Mouse (Mus musculus): ENCODE data around the gene Lnx2. TPM values are rescaled to one million over a fixed set of nuclear protein-coding genes. Genes with fewer than 3 reads are reported as not detected.

Gene Lnx2
- polyA plus RNA-seq, 1 experiment from 2014 or later = 10.2 TPM

DNA sequence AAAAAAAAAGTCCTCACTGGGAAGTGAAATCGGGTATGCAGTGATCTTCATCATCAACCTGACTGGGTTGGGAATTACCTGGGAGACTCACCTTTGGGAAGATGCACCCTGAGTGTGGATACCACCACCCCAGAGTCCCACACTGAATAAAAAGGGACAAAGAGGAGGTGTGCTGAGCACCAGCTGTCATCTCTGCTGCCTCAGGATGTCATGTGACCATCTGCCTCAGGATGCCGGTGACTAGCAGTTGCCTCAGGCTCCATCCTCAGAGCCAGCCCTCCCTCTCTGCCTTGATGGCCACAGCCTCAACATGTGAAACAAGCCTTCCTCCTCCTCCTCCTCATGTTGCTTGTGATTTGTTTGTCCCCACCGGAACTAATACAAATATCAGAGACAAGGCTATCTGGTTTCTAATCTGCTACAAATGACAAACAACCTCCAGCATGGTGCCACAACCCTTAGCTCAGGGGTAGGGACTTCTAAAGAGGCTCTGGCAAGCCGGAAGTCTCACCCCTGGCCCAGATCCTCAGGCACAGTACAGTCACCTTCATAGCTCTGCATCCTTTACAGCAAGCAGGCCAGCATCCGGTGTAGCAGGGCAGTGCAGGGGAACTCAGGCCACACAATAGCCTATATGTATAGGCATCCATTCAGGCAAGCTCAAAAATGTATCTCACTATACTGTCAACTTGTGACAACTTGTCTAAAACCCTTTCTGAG, 54.7 kb downstream of the Lnx2 start:
- no peak for ATAC-seq
- 77% methylated on average over 5 of the region's 5 CpGs for WGBS

GRCm38 (mm10) chr5:147020579-147020978, 55.8 kb downstream of the Lnx2 start:
- Histone ChIP-seq H3K4me3 (ENCODE audit: low read depth, low read length) (no peak overlapping the region), H3K27me3 (replicated peaks; ENCODE audit: control insufficient read depth, insufficient read depth, low read length) (no peaks in the 10 kb centered on the region), H3K36me3 (ENCODE audit: control insufficient read depth, insufficient read depth) (peaks cover 65% of the 10 kb centered on the region), H3K27ac (ENCODE audit: low read depth, low read length) (no peak overlapping the region), H3K9me3 (ENCODE audit: control insufficient read depth) (no peaks in the 10 kb centered on the region), H3K9ac (ENCODE audit: low read depth, low read length) (no peak overlapping the region), H3K4me1 (replicated peaks; ENCODE audit: control insufficient read depth, insufficient read depth, low read length) (no peaks in the 10 kb centered on the region), H3K4me2 (replicated peaks; ENCODE audit: low read depth) (no peak overlapping the region)
- no peak for TF ChIP-seq CTCF (IDR thresholded peaks at IDR 0.05; ENCODE audit: low read depth)
- WGBS = 91% methylated on average over 11 of the region's 11 CpGs
- no peak for ATAC-seq

More for the DNA sequence above, 54.7 kb downstream of the Lnx2 start:
- no peaks in the 10 kb centered on the region for H3K9me3 ChIP-seq (ENCODE audit: control insufficient read depth)
- no peak overlapping the region for H3K27ac ChIP-seq (ENCODE audit: low read depth, low read length)
- TF ChIP-seq CTCF (IDR thresholded peaks at IDR 0.05; ENCODE audit: low read depth) = no peak
- no peaks in the 10 kb centered on the region for H3K27me3 ChIP-seq (replicated peaks; ENCODE audit: control insufficient read depth, insufficient read depth, low read length)
- H3K4me1 ChIP-seq (replicated peaks; ENCODE audit: control insufficient read depth, insufficient read depth, low read length) = no peaks in the 10 kb centered on the region
- no peak overlapping the region for H3K9ac ChIP-seq (ENCODE audit: low read depth, low read length)
- peaks cover 64% of the 10 kb centered on the region for H3K36me3 ChIP-seq (ENCODE audit: control insufficient read depth, insufficient read depth)
- no peak overlapping the region for H3K4me3 ChIP-seq (ENCODE audit: low read depth, low read length)
- H3K4me2 ChIP-seq (replicated peaks; ENCODE audit: low read depth) = no peak overlapping the region

- peaks cover 51% of the 10 kb centered on the region for H3K36me3 ChIP-seq (ENCODE audit: control insufficient read depth, insufficient read depth)
- no peak overlapping the region for H3K4me3 ChIP-seq (ENCODE audit: low read depth, low read length)
- TF ChIP-seq CTCF (IDR thresholded peaks at IDR 0.05; ENCODE audit: low read depth) = no peak
- no peaks in the 10 kb centered on the region for H3K27me3 ChIP-seq (replicated peaks; ENCODE audit: control insufficient read depth, insufficient read depth, low read length)
- H3K9me3 ChIP-seq (ENCODE audit: control insufficient read depth) = no peaks in the 10 kb centered on the region
- no peaks in the 10 kb centered on the region for H3K4me1 ChIP-seq (replicated peaks; ENCODE audit: control insufficient read depth, insufficient read depth, low read length)
- no peak overlapping the region for H3K9ac ChIP-seq (ENCODE audit: low read depth, low read length)
- H3K27ac ChIP-seq (ENCODE audit: low read depth, low read length) = no peak overlapping the region
- no peak overlapping the region for H3K4me2 ChIP-seq (replicated peaks; ENCODE audit: low read depth)
- ATAC-seq = no peak
- WGBS = 88% methylated on average over 11 of the region's 11 CpGs
Observed at GRCm38 (mm10) chr5:147018761-147019160, 57.6 kb downstream of the Lnx2 start.

DNA sequence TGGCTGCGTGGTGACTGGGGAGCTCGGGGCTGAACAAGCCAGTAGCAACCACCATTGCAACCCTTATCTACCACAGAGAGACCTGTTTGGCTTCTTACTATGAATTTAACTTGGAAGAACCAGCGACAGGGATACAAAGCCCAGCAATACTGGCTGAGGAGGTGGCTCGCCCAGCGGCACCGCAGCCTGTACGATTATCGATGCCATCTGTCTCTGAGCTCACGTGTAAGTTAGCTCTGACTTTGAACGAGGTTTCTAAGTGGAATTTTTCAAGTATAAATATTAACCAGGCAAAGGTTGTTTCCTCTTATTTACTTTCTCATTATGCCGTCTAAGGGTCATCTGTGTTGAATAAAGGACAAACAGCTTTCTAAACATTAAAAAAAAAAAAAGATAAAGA, 58.9 kb downstream of the Lnx2 start:
- TF ChIP-seq CTCF (IDR thresholded peaks at IDR 0.05; ENCODE audit: low read depth) = no peak
- peaks cover 39% of the 10 kb centered on the region for H3K36me3 ChIP-seq (ENCODE audit: control insufficient read depth, insufficient read depth)
- H3K27ac ChIP-seq (ENCODE audit: low read depth, low read length) = no peak overlapping the region
- 32% methylated on average over 11 of the region's 11 CpGs for WGBS
- H3K9me3 ChIP-seq (ENCODE audit: control insufficient read depth) = no peaks in the 10 kb centered on the region
- no peak overlapping the region for H3K4me2 ChIP-seq (replicated peaks; ENCODE audit: low read depth)
- H3K4me3 ChIP-seq (ENCODE audit: low read depth, low read length) = no peak overlapping the region
- H3K9ac ChIP-seq (ENCODE audit: low read depth, low read length) = no peak overlapping the region
- ATAC-seq = no peak
- H3K4me1 ChIP-seq (replicated peaks; ENCODE audit: control insufficient read depth, insufficient read depth, low read length) = no peaks in the 10 kb centered on the region
- no peaks in the 10 kb centered on the region for H3K27me3 ChIP-seq (replicated peaks; ENCODE audit: control insufficient read depth, insufficient read depth, low read length)

DNA sequence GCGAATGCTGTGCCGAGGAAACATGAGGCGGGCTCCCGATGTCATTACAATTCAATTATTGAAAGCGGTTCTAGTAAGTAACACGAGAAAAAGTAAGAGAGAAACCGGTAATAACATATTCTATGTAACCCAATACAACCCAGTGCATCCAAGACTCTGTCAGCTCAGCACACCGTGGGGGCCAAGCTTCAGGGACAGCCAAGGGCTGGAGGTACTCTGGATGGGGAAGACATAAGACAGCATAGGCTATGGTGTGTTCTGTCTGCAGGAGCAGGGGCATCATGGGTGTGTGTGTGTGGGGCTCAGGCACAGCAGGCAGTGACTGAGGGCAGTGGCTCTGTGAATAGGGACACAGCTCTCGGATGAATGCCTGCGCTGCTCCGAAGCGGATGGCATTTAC, 59.8 kb downstream of the Lnx2 start:
- H3K9me3 ChIP-seq (ENCODE audit: control insufficient read depth) = no peaks in the 10 kb centered on the region
- WGBS = 79% methylated on average over 12 of the region's 12 CpGs
- H3K4me3 ChIP-seq (ENCODE audit: low read depth, low read length) = no peak overlapping the region
- no peak for TF ChIP-seq CTCF (IDR thresholded peaks at IDR 0.05; ENCODE audit: low read depth)
- no peak for ATAC-seq
- H3K9ac ChIP-seq (ENCODE audit: low read depth, low read length) = no peak overlapping the region
- H3K27me3 ChIP-seq (replicated peaks; ENCODE audit: control insufficient read depth, insufficient read depth, low read length) = no peaks in the 10 kb centered on the region
- H3K27ac ChIP-seq (ENCODE audit: low read depth, low read length) = no peak overlapping the region
- no peak overlapping the region for H3K4me2 ChIP-seq (replicated peaks; ENCODE audit: low read depth)
- no peaks in the 10 kb centered on the region for H3K4me1 ChIP-seq (replicated peaks; ENCODE audit: control insufficient read depth, insufficient read depth, low read length)
- peaks cover 38% of the 10 kb centered on the region for H3K36me3 ChIP-seq (ENCODE audit: control insufficient read depth, insufficient read depth)

GRCm38 (mm10) chr5:147015191-147015590, 61.2 kb downstream of the Lnx2 start:
- WGBS = 95% methylated on average over 7 of the region's 7 CpGs
- no peaks in the 10 kb centered on the region for H3K4me1 ChIP-seq (replicated peaks; ENCODE audit: control insufficient read depth, insufficient read depth, low read length)

More at GRCm38 (mm10) chr5:147015191-147015590, 61.2 kb downstream of the Lnx2 start:
- Histone ChIP-seq H3K27me3 (replicated peaks; ENCODE audit: control insufficient read depth, insufficient read depth, low read length) (no peaks in the 10 kb centered on the region), H3K4me2 (replicated peaks; ENCODE audit: low read depth) (no peak overlapping the region), H3K9me3 (ENCODE audit: control insufficient read depth) (no peaks in the 10 kb centered on the region), H3K9ac (ENCODE audit: low read depth, low read length) (no peak overlapping the region), H3K36me3 (ENCODE audit: control insufficient read depth, insufficient read depth) (peaks cover 30% of the 10 kb centered on the region), H3K27ac (ENCODE audit: low read depth, low read length) (no peak overlapping the region), H3K4me3 (ENCODE audit: low read depth, low read length) (no peak overlapping the region)
- no peak for TF ChIP-seq CTCF (IDR thresholded peaks at IDR 0.05; ENCODE audit: low read depth)
- ATAC-seq = no peak

Data from intestine, postnatal 0 days (tissue).